Mouse (Mus musculus): ENCODE measurements around the gene Erich6. TPM values are rescaled to one million over a fixed set of nuclear protein-coding genes. Genes with fewer than 3 reads are reported as not detected.
A peak's percentile ranks its signal among the peaks of the same experiment; 100 is the strongest.

Erich6 gene
- polyA plus RNA-seq (2012; rRNA removed), result 2.7 and 3.2 TPM in 2 replicates

- Histone ChIP-seq H3K4me3 (ENCODE audit: insufficient read depth, low read length) (peak within 1 kb of the TSS; percentile 66), H3K4me1 (ENCODE audit: control insufficient read depth, insufficient read depth, low read length) (peaks cover 2% of the 10 kb centered on the region; the same call in 1 of the 2 replicates), H3K27ac (ENCODE audit: insufficient read depth, low read length) (no peak within 1 kb of the TSS)
- TF ChIP-seq POLR2A (IDR thresholded peaks at IDR 0.05; ENCODE audit: extremely low read depth, insufficient read depth, low read length), result no peak
- TF ChIP-seq CTCF (IDR thresholded peaks at IDR 0.05; ENCODE audit: extremely low read depth, insufficient read depth, low read length), result no peak
Observed at GRCm38 (mm10) chr3:58636406-58637295, at the start of gene Erich6. Gene Erich6, minus strand, starts transcription at chr3:58637207.

GRCm38 (mm10) chr3:58686206-58686921 lies 49.4 kb upstream of the Erich6 start:
- Histone ChIP-seq H3K4me3 (ENCODE audit: insufficient read depth, low read length) (no peak overlapping the region), H3K4me1 (ENCODE audit: control insufficient read depth, insufficient read depth, low read length) (peaks cover 14% of the 10 kb centered on the region), H3K27ac (ENCODE audit: insufficient read depth, low read length) (no peak overlapping the region)
- no peak for TF ChIP-seq POLR2A (IDR thresholded peaks at IDR 0.05; ENCODE audit: extremely low read depth, insufficient read depth, low read length)
- TF ChIP-seq CTCF (IDR thresholded peaks at IDR 0.05; ENCODE audit: extremely low read depth, insufficient read depth, low read length), result no peak

DNA sequence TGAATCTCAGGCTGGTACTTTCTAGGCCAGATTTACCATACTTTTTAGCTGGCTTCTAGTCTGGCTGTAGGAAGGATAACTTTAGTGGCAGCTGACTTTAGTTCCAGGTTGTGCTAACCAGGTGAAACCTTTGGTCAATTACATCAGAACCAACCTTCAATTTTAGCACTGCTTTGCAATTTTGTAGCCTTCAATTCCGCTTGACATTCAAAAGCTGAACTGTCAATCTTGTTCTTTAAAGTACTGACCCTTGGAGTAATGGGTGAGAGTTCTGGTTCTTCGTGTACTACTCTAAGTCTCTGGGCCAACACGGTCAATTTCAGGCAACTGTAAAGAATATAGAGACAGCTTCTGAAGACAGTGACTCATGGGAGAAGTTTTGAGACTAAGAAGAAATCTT lies 48.4 kb upstream of the Erich6 start:
- TF ChIP-seq CTCF (IDR thresholded peaks at IDR 0.05; ENCODE audit: extremely low read depth, insufficient read depth, low read length) (no peak), POLR2A (IDR thresholded peaks at IDR 0.05; ENCODE audit: extremely low read depth, insufficient read depth, low read length) (no peak)
- no peak overlapping the region for H3K4me3 ChIP-seq (ENCODE audit: insufficient read depth, low read length)
- peaks cover 16% of the 10 kb centered on the region for H3K4me1 ChIP-seq (ENCODE audit: control insufficient read depth, insufficient read depth, low read length)
- no peak overlapping the region for H3K27ac ChIP-seq (ENCODE audit: insufficient read depth, low read length)

DNA sequence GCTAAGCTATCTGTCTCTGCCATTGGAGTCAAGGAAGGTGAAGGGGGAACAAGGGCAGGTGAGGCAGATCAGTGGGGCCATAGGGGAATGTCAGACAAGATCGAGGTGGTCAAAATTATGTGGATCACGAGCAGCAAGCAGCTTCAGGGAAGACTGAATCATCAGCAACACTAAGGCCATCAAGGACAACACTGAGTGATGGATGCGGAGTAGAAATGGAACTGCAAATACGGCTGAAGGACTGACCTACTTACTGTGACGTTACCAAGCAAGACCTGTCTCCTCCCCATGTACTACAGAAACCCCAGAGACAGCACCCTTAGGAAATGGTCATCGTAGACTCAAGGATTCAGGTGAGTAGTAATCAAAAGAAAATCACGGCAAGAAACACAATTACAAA lies 46.3 kb upstream of the Erich6 start:
- no peak overlapping the region for H3K27ac ChIP-seq (ENCODE audit: insufficient read depth, low read length)
- peaks cover 19% of the 10 kb centered on the region for H3K4me1 ChIP-seq (ENCODE audit: control insufficient read depth, insufficient read depth, low read length)
- H3K4me3 ChIP-seq (ENCODE audit: insufficient read depth, low read length), result no peak overlapping the region
- TF ChIP-seq CTCF (IDR thresholded peaks at IDR 0.05; ENCODE audit: extremely low read depth, insufficient read depth, low read length), result no peak
- no peak for TF ChIP-seq POLR2A (IDR thresholded peaks at IDR 0.05; ENCODE audit: extremely low read depth, insufficient read depth, low read length)

DNA sequence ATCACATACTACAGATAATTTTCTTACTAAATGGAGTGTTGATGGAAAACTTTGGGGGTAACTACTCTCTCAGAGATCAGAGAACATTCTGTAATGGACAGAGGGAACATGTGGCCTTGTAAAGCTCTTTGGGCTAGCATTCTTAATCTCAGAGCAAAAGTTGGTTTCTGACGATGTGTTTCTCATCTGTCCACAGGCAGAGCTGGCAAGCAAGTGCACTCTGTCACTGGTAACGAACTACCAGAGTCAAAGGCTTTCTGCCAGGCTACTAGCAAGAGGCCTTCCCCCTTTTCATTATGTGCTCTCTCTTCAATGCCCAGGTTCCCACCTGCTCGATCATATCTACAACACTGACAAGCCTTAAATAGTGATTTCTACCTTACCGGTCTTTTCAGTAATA lies 45.3 kb upstream of the Erich6 start:
- TF ChIP-seq POLR2A (IDR thresholded peaks at IDR 0.05; ENCODE audit: extremely low read depth, insufficient read depth, low read length) (no peak), CTCF (IDR thresholded peaks at IDR 0.05; ENCODE audit: extremely low read depth, insufficient read depth, low read length) (no peak)
- Histone ChIP-seq H3K4me1 (ENCODE audit: control insufficient read depth, insufficient read depth, low read length) (peaks cover 21% of the 10 kb centered on the region), H3K4me3 (ENCODE audit: insufficient read depth, low read length) (no peak overlapping the region), H3K27ac (ENCODE audit: insufficient read depth, low read length) (no peak overlapping the region; the same call in 1 of the 2 replicates)

GRCm38 (mm10) chr3:58681831-58682230 lies 44.8 kb upstream of the Erich6 start:
- TF ChIP-seq POLR2A (IDR thresholded peaks at IDR 0.05; ENCODE audit: extremely low read depth, insufficient read depth, low read length), result no peak
- no peak for TF ChIP-seq CTCF (IDR thresholded peaks at IDR 0.05; ENCODE audit: extremely low read depth, insufficient read depth, low read length)
- no peak overlapping the region for H3K27ac ChIP-seq (ENCODE audit: insufficient read depth, low read length)
- peaks cover 21% of the 10 kb centered on the region for H3K4me1 ChIP-seq (ENCODE audit: control insufficient read depth, insufficient read depth, low read length)
- no peak overlapping the region for H3K4me3 ChIP-seq (ENCODE audit: insufficient read depth, low read length)

DNA sequence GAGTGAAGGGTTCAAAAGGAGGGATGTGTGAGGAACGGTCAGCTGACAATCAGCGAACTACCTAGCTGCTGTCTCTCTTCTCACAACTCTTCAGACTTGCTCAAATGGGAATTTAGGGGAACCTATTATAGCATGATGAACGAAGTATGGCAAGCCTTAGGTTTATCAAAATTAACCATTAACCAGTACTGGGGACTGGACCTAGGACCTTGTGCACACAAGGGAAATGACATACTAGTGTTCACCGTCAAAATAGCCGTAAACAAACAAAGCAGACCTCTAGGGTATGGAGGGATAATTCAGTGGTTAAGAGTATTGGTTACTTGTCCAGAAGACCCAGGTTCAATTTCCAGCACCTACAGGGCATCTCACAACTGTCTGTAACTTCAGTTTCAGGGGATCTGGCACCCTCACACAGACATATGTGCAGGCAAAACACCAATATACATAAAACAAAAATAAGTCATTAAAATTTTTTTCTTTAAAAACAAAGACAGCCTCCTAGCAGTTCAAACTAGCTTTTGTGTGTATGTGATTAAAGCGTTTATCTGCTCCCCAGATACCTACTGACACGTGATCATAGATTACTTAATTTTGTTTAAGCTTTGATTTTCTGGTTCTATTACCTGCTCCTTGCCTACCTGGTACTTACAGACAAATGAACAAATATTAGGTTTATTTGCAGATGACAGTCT lies 44.1 kb upstream of the Erich6 start:
- H3K27ac ChIP-seq (ENCODE audit: insufficient read depth, low read length), result no peak overlapping the region
- H3K4me3 ChIP-seq (ENCODE audit: insufficient read depth, low read length), result no peak overlapping the region
- peaks cover 19% of the 10 kb centered on the region for H3K4me1 ChIP-seq (ENCODE audit: control insufficient read depth, insufficient read depth, low read length)
- TF ChIP-seq POLR2A (IDR thresholded peaks at IDR 0.05; ENCODE audit: extremely low read depth, insufficient read depth, low read length) (no peak), CTCF (IDR thresholded peaks at IDR 0.05; ENCODE audit: extremely low read depth, insufficient read depth, low read length) (no peak)

DNA sequence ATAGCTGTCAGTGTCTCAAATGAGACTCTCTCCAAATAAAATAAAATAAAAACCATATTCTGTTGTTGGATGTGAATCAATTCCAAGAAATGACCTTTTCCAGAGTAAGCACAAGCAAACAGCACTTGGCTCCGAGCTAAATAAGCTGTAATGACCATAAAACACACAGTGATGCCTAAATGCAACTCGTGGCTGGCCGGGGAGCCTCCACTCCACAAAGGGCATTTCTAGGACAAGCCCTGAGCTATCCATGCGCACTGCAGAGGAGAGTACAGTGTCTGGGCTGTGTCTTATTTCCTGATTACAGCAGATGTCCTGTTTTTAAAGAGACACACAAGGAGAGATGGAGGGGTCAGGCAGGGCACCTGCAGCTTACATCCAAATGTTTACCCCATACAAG lies 43.0 kb upstream of the Erich6 start:
- no peak for TF ChIP-seq CTCF (IDR thresholded peaks at IDR 0.05; ENCODE audit: extremely low read depth, insufficient read depth, low read length)
- no peak for TF ChIP-seq POLR2A (IDR thresholded peaks at IDR 0.05; ENCODE audit: extremely low read depth, insufficient read depth, low read length)
- H3K27ac ChIP-seq (ENCODE audit: insufficient read depth, low read length), result no peak overlapping the region

DNA sequence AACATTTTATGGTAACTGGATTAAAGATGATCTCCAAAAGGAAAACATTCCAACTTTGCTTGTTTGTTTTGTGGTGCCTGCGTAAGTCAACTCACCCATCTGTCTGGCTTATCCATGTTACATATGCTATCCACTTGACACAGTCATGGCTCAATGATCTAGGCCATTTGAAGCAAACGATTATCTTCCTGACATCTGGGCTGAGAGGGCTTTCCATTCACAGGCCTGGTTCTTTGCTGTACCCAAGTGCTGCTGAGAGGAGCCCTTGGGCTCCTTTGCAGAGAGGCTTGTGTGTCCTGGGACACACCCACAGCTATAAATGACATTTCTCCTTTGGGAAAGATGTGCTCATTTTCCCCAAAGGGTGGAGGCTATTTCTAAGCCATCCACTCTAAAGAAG lies 41.9 kb upstream of the Erich6 start:
- Histone ChIP-seq H3K27ac (ENCODE audit: insufficient read depth, low read length) (no peak overlapping the region), H3K4me1 (ENCODE audit: control insufficient read depth, insufficient read depth, low read length) (peaks cover 19% of the 10 kb centered on the region), H3K4me3 (ENCODE audit: insufficient read depth, low read length) (no peak overlapping the region)
- TF ChIP-seq POLR2A (IDR thresholded peaks at IDR 0.05; ENCODE audit: extremely low read depth, insufficient read depth, low read length) (no peak), CTCF (IDR thresholded peaks at IDR 0.05; ENCODE audit: extremely low read depth, insufficient read depth, low read length) (no peak)

More for the DNA sequence above, 43.0 kb upstream of the Erich6 start:
- no peak overlapping the region for H3K4me3 ChIP-seq (ENCODE audit: insufficient read depth, low read length)
- peaks cover 19% of the 10 kb centered on the region for H3K4me1 ChIP-seq (ENCODE audit: control insufficient read depth, insufficient read depth, low read length)
